Mouse (Mus musculus): ENCODE data around the gene Tmem9b. TPM values are rescaled to one million over a fixed set of nuclear protein-coding genes. Genes with fewer than 3 reads are reported as not detected.

Tmem9b gene
- total RNA-seq, 2 experiments from 2014 or later: 51.0 to 57.8 TPM

DNA sequence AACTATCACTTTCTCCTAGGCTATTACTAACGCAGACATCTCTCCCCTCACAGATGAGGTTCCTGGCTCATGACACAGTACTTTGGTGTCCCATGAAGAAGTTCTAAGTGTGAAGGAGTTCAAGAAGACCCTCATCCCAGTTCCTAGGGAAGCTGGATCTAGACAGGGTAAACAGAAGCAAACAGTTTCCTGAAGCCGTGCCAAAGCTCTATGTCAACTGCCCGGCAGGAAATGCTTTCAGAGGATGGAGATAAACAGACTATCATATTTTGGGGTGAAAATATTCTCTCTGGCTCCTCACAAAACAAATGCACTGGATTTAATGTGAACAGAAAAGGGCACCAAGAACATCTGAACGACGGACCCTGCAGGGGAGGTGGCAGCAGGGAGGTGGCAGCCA lies 61.7 kb downstream of the Tmem9b start:
- intact Hi-C loops (cut with DNase I): no loop called here
- no peak for DNase-seq

DNA sequence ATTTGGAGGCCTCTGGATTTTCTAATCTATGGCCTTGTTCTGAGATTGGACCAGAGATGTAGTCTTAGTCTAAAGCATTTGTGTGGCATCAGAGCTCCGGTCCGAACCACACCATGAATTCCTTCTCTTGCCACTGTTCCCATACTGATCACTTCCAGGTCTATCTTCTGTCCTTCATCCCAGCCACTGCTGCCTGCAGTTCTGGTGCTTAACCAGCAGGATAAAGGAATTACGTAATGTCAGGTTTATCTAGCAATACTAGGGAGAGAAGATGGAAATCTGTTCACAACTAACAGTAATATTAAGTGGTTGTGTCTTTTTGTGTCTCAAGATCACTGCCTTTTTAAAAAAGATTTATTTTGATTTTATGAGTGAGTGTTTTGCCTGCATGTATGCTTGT lies 62.6 kb downstream of the Tmem9b start:
- no peak for DNase-seq
- intact Hi-C loops (cut with DNase I): no loop called here

DNA sequence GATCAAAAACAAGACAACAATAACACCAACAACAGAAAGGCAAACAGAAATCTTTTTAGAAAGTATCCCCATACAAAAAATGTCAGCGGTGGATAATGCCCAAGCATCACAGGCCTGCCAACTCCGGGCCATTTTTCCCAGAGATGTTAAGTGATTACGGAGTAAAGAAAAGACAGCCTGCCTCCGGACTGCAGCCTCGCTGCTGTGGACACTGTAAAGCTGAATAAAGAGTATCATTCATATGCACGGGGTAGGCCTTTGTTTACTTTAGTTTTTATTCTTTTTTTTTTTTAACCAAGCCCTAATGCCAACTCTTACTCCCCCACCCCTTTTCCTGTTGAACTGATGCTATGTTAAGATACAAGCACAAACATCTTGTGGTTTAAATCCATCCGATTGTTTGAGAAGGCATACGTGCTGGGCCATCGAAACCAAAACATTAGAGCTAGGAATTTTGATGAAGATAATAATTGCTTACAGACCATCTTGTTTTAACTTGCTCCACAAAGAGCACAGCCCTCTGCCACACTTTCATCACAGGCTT lies 66.0 kb downstream of the Tmem9b start:
- intact Hi-C loops (cut with DNase I): no loop called here

More for the DNA sequence above, 66.0 kb downstream of the Tmem9b start:
- no peak for DNase-seq

Other genes starting within 250 kb of the Tmem9b start
- 1 to 10 TPM; 3.1 TPM for gene Trim66, start 244.7 kb downstream of the Tmem9b start, total RNA-seq (2021)
- 100 to 1,000 TPM; 159 TPM for gene Rpl27a, start 233.7 kb downstream of the Tmem9b start, total RNA-seq (2021)
- 10 to 100 TPM; 20.7 to 21.5 TPM for gene St5, start 49.3 kb downstream of the Tmem9b start, total RNA-seq (2021)
- 10 to 100 TPM in 1 of 2 experiments, 1 to 10 TPM in 1; 7.3 to 10.5 TPM for gene Akip1, start 49.2 kb downstream of the Tmem9b start, total RNA-seq (2021)
- gene BC051019, start 29.0 kb downstream of the Tmem9b start, total RNA-seq (2021): under 1 TPM in 1 of 2 experiments, not detected in 1; 0.22 TPM
- gene Ascl3, start 21.1 kb downstream of the Tmem9b start, total RNA-seq (2021): not detected
- gene Nrip3, start 29.1 kb upstream of the Tmem9b start, total RNA-seq (2021): 10 to 100 TPM; 30.9 to 36.1 TPM
- 1 to 10 TPM in 1 of 2 experiments, under 1 TPM in 1; 0.74 to 2.0 TPM for gene Scube2, start 112.8 kb upstream of the Tmem9b start, total RNA-seq (2021)
- gene Dennd5a, start 207.6 kb upstream of the Tmem9b start, total RNA-seq (2021): 100 to 1,000 TPM; 123 to 135 TPM
- gene Tmem41b, start 234.1 kb upstream of the Tmem9b start, total RNA-seq (2021): 10 to 100 TPM; 46.2 to 48.3 TPM